Mouse (Mus musculus) kidney, adult 2 months (tissue): Measurements from ENCODE around the gene Lef1.

Experiments
- CTCF ChIP-seq: fragments of 200-500 bp; conservative IDR thresholded peaks from 2 replicates; pipeline ENCODE4 v1.5.1; 2011; ENCODE audit warnings: low read depth, mild to moderate bottlenecking, control low read depth, low read length, moderate library complexity, mixed read lengths; ENCODE audit not compliant: insufficient read depth, insufficient read length
- POLR2A ChIP-seq: fragments of 200-500 bp; IDR thresholded peaks from one replicate; pipeline ENCODE4 v1.6.1; 2011; ENCODE audit warnings: low read depth, low read length, control low read depth

GRCm38 (mm10) chr3:131171292-131171960, 61.2 kb downstream of the Lef1 start:
- TF ChIP-seq CTCF, result no peak
- TF ChIP-seq POLR2A, result no peak
